11 mouse cellular contexts compared by ENCODE assay signal in the genomic region with DNA sequence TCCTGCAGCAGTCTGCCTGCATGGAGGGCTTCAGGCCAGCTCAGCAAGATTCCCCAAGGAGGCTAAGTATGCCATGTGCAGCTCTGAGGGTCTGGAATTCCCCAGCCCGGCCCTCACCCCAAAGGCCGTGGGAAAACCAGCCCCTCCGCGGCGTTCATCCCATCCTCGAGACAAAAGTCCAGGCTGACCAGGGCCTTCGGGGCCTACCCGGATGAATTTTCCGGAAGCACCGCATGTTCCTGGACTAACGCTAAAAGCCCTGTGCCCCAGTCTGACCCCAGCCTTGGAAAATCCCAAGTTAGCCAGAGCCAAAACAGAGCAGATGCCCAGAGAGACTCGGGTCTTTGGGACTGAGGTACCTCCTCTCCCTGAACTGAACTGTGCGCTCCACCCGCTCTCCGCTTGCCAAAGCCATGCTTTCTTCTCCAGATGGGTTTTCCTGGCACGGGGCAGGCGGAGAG. TPM values are rescaled to one million over a fixed set of nuclear protein-coding genes. Genes with fewer than 3 reads are reported as not detected.
A peak's percentile ranks its signal among the peaks of the same experiment; 100 is the strongest.
DNase-seq lines count a peak whose midpoint lies in the region; ATAC-seq lines count a peak whose summit lies in the region.
"Had no signal": no experiment of that assay in that cellular context is flagged by ENCODE, and none has a peak within 500 bp of the region (broad histone marks: within the 10 kb centered on the region; RNA-seq: fewer than 3 reads in every experiment).

No protein-coding gene starts in this region.

- no peaks in the 10 kb centered on the region for H3K36me3 ChIP-seq in hindbrain, embryonic 16.5 days (ENCODE audit: control insufficient read depth, insufficient read depth, low read length)
- no peaks in the 10 kb centered on the region for H3K36me3 ChIP-seq in stomach, embryonic 15.5 days
- H3K36me3 ChIP-seq in midbrain, embryonic 10.5 days: no peaks in the 10 kb centered on the region
- no peaks in the 10 kb centered on the region for H3K36me3 ChIP-seq in neural tube, embryonic 15.5 days
- H3K36me3 ChIP-seq: limb, embryonic 12.5 days had no signal

- H3K9me3 ChIP-seq in hindbrain, embryonic 16.5 days (ENCODE audit: control insufficient read depth, low read length): no peaks in the 10 kb centered on the region
- no peaks in the 10 kb centered on the region for H3K9me3 ChIP-seq in stomach, embryonic 15.5 days
- H3K9me3 ChIP-seq in midbrain, embryonic 10.5 days (replicated peaks): no peaks in the 10 kb centered on the region
- H3K9me3 ChIP-seq in neural tube, embryonic 15.5 days (replicated peaks): no peaks in the 10 kb centered on the region
- H3K9me3 ChIP-seq: limb, embryonic 12.5 days had no signal

- H3K4me3 ChIP-seq in hindbrain, embryonic 16.5 days (ENCODE audit: low read length): no peak overlapping the region
- H3K4me3 ChIP-seq in stomach, embryonic 15.5 days (replicated peaks): no peak overlapping the region
- no peak overlapping the region for H3K4me3 ChIP-seq in midbrain, embryonic 10.5 days
- no peak overlapping the region for H3K4me3 ChIP-seq in neural tube, embryonic 15.5 days (replicated peaks)
- H3K4me3 ChIP-seq: limb, embryonic 12.5 days had no signal

- H3K4me2 ChIP-seq in hindbrain, embryonic 16.5 days (ENCODE audit: low read length): no peak overlapping the region
- no peak overlapping the region for H3K4me2 ChIP-seq in stomach, embryonic 15.5 days
- no peak overlapping the region for H3K4me2 ChIP-seq in neural tube, embryonic 15.5 days
- H3K4me2 ChIP-seq: limb, embryonic 12.5 days had no signal

- DNase-seq in heart, adult 11 months: peak; percentile 99
- DNase-seq in heart, postnatal 10 days: no peak
- peak; percentile 26 for DNase-seq in ovary, postnatal 36 days (ENCODE audit: low spot score)
- DNase-seq in ovary, postnatal 10 days (ENCODE audit: low spot score): no peak
- no peak for DNase-seq in midbrain, embryonic 10.5 days (ENCODE audit: low spot score)
- DNase-seq: adrenal gland, postnatal 25 days had no signal

- peak overlapping the region; percentile 36; the same call in 1 of the 2 replicates for H3K27ac ChIP-seq in hindbrain, embryonic 16.5 days (ENCODE audit: low read depth, low read length)
- peak overlapping the region; percentile 3; the same call in 1 of the 2 replicates for H3K27ac ChIP-seq in stomach, embryonic 15.5 days
- no peak overlapping the region for H3K27ac ChIP-seq in midbrain, embryonic 10.5 days (replicated peaks)
- H3K27ac ChIP-seq in neural tube, embryonic 15.5 days (replicated peaks): no peak overlapping the region
- H3K27ac ChIP-seq: limb, embryonic 12.5 days had no signal

- no peak overlapping the region for H3K9ac ChIP-seq in hindbrain, embryonic 16.5 days (ENCODE audit: low read depth, low read length)
- H3K9ac ChIP-seq in stomach, embryonic 15.5 days: no peak overlapping the region
- H3K9ac ChIP-seq in neural tube, embryonic 15.5 days (replicated peaks): no peak overlapping the region
- H3K9ac ChIP-seq: limb, embryonic 12.5 days had no signal

- 73% methylated on average over 17 of the region's 17 CpGs for WGBS in hindbrain, embryonic 16.5 days
- 69% methylated on average over 17 of the region's 17 CpGs for WGBS in stomach, embryonic 15.5 days
- 88% methylated on average over 17 of the region's 17 CpGs for WGBS in midbrain, embryonic 10.5 days
- 90% methylated on average over 17 of the region's 17 CpGs for WGBS in neural tube, embryonic 15.5 days

- H3K27me3 ChIP-seq in hindbrain, embryonic 16.5 days (replicated peaks; ENCODE audit: control insufficient read depth, insufficient read depth, low read length): no peaks in the 10 kb centered on the region
- no peaks in the 10 kb centered on the region for H3K27me3 ChIP-seq in stomach, embryonic 15.5 days (replicated peaks)
- no peaks in the 10 kb centered on the region for H3K27me3 ChIP-seq in midbrain, embryonic 10.5 days (ENCODE audit: low read depth, poor library complexity, severe bottlenecking)
- H3K27me3 ChIP-seq in neural tube, embryonic 15.5 days (replicated peaks): no peaks in the 10 kb centered on the region
- H3K27me3 ChIP-seq: CH12.LX; limb, embryonic 12.5 days had no signal

- peak; percentile 28; the same call in 1 of the 2 replicates for ATAC-seq in hindbrain, embryonic 16.5 days
- ATAC-seq in stomach, embryonic 15.5 days (ENCODE audit: insufficient read depth, low FRiP score, low read depth): no peak
- ATAC-seq in neural tube, embryonic 15.5 days (ENCODE audit: low FRiP score): no peak

- intact Hi-C loops in heart, postnatal 10 days (cut with DNase I): no loop called here

- H3K4me1 ChIP-seq in hindbrain, embryonic 16.5 days (ENCODE audit: control insufficient read depth, insufficient read depth, low read depth, low read length): peaks cover 35% of the 10 kb centered on the region
- peaks cover 43% of the 10 kb centered on the region for H3K4me1 ChIP-seq in stomach, embryonic 15.5 days
- H3K4me1 ChIP-seq in midbrain, embryonic 10.5 days: peaks cover 17% of the 10 kb centered on the region
- H3K4me1 ChIP-seq in neural tube, embryonic 15.5 days: peaks cover 44% of the 10 kb centered on the region

RNA-seq across cellular contexts. Expression of gene Rasa3, which starts 7.4 kb away (rescaled TPM):
- 10 to 100 TPM; 22.3 to 25.1 TPM for total RNA-seq in heart, postnatal 10 days (2021)
- 43.5 and 46.3 TPM in 2 replicates for polyA plus RNA-seq in hindbrain, embryonic 16.5 days (2015; fragmentation: Nextera tagmentation; extraction: Ambion mirVana)
- 26.0 and 27.0 TPM in 2 replicates for polyA plus RNA-seq in stomach, embryonic 15.5 days (2015; fragmentation: Nextera tagmentation; extraction: Ambion mirVana)
- polyA plus RNA-seq in midbrain, embryonic 10.5 days (2016; fragmentation: Nextera tagmentation; extraction: Ambion mirVana): 27.4 and 28.9 TPM in 2 replicates
- polyA plus RNA-seq in neural tube, embryonic 15.5 days (2015; fragmentation: Nextera tagmentation; extraction: Ambion mirVana): 38.8 and 39.3 TPM in 2 replicates

RNA-seq across cellular contexts. Expression of gene Cfap97d2, which starts 35.6 kb away (rescaled TPM):
- not detected for total RNA-seq in heart, postnatal 10 days (2021)
- 1.0 and 1.9 TPM in 2 replicates for polyA plus RNA-seq in hindbrain, embryonic 16.5 days (2015; fragmentation: Nextera tagmentation; extraction: Ambion mirVana)
- polyA plus RNA-seq in stomach, embryonic 15.5 days (2015; fragmentation: Nextera tagmentation; extraction: Ambion mirVana): not detected in 2 replicates
- polyA plus RNA-seq in midbrain, embryonic 10.5 days (2016; fragmentation: Nextera tagmentation; extraction: Ambion mirVana): 0.68 and 1.4 TPM in 2 replicates
- polyA plus RNA-seq in neural tube, embryonic 15.5 days (2015; fragmentation: Nextera tagmentation; extraction: Ambion mirVana): 0.83 and 1.4 TPM in 2 replicates
- total RNA-seq: adrenal gland, postnatal 25 days; CH12.LX had no signal

Comparison
In these comparisons a context has a peak if more than half of its experiments do, and no peak if none do; other contexts are left out.
1. DNase-seq: peak in heart, adult 11 months (single experiment) and ovary, postnatal 36 days (single experiment); none in heart, postnatal 10 days (0 of 2), ovary, postnatal 10 days (single experiment) and midbrain, embryonic 10.5 days (single experiment).
2. H3K27ac ChIP-seq: peak in hindbrain, embryonic 16.5 days (single experiment) and stomach, embryonic 15.5 days (single experiment); none in midbrain, embryonic 10.5 days (single experiment) and neural tube, embryonic 15.5 days (single experiment).